Mouse (Mus musculus) hindbrain, postnatal 0 days (tissue): Measurements from ENCODE around the gene 5730596B20Rik. TPM values are rescaled to one million over a fixed set of nuclear protein-coding genes. Genes with fewer than 3 reads are reported as not detected.

ENCODE experiments used
- ATAC-seq: fragments of 200-750 bp; cut with Nextera tagmentation; 2 replicates; pipeline ENCODE4 v1.8.0; 2017; ENCODE audit warnings: mild to moderate bottlenecking, moderate TSS enrichment, moderate library complexity
- DNase-seq: peaks from one replicate; pipeline ENCODE4 v3.0.0-alpha.2; 2015; ENCODE audit warnings: low spot score
- H3K27ac ChIP-seq: fragments of 300-500 bp; sonication (generic); 2 replicates; pipeline ENCODE4 v1.5.1; 2014; ENCODE audit warnings: mild to moderate bottlenecking
- H3K27me3 ChIP-seq: fragments of 300-500 bp; sonication (generic); 2 replicates; pipeline ENCODE4 v1.6.1; 2014; ENCODE audit warnings: low read length, mixed read lengths; ENCODE audit not compliant: insufficient read depth
- H3K36me3 ChIP-seq: fragments of 300-500 bp; sonication (generic); 2 replicates; pipeline ENCODE4 v1.6.1; 2014; ENCODE audit warnings: low read length, mixed read lengths; ENCODE audit not compliant: insufficient read depth
- H3K4me1 ChIP-seq: fragments of 300-500 bp; sonication (generic); 2 replicates; pipeline ENCODE4 v1.6.1; 2014; ENCODE audit warnings: antibody characterized with exemption, low read length, mixed read lengths; ENCODE audit not compliant: insufficient read depth
- H3K4me2 ChIP-seq: fragments of 300-500 bp; sonication (generic); 2 replicates; pipeline ENCODE4 v1.6.1; 2014; ENCODE audit warnings: low read depth, mild to moderate bottlenecking, low read length, moderate library complexity, mixed read lengths
- H3K4me3 ChIP-seq: fragments of 300-500 bp; sonication (generic); 2 replicates; pipeline ENCODE4 v1.5.1; 2014; ENCODE audit warnings: low read length
- H3K9ac ChIP-seq: fragments of 300-500 bp; sonication (generic); replicated peaks from 2 replicates; pipeline ENCODE4 v1.6.1; 2014; ENCODE audit warnings: mild to moderate bottlenecking, low read length, moderate library complexity, mixed read lengths
- H3K9me3 ChIP-seq: fragments of 300-500 bp; sonication (generic); 2 replicates; pipeline ENCODE4 v1.6.1; 2016; ENCODE audit warnings: low read length, mixed read lengths
- CTCF ChIP-seq: IDR thresholded peaks from 2 replicates; pipeline ENCODE4 v1.5.1; 2016; ENCODE audit warnings: antibody characterized with exemption, control low read depth, low read depth
- WGBS: fragments of 180-500 bp; shearing (Covaris S2); extraction: QIAGEN DNeasy Blood & Tissue Kit; methylation state at CpG from one replicate; pipeline ENCODE4 v1.1.7; 2014; 5-methylcytosine and 5-hydroxymethylcytosine counted together
- polyA plus RNA-seq: library from polyadenylated mRNA; unstranded; fragments of >200 nt; fragmentation: Nextera tagmentation; extraction: Ambion mirVana; gene quantifications from 2 replicates; pipeline ENCODE4 v1.2.1, GENCODE M21; 2015
- total RNA-seq: library from RNA; depleted of rRNA; stranded (reverse); fragments of >200 nt; gene quantifications from 2 replicates; pipeline ENCODE4 v1.2.3, GENCODE M21; 2014

Gene 5730596B20Rik
- total and polyA plus RNA-seq, 2 experiments from 2014 or later = 1.2 to 1.5 TPM

GRCm38 (mm10) chr6:52208868-52209684, 31.8 kb downstream of the 5730596B20Rik start:
- ATAC-seq = no peak
- H3K4me1 ChIP-seq = no peaks in the 10 kb centered on the region

GRCm38 (mm10) chr6:52209685-52210046, 32.4 kb downstream of the 5730596B20Rik start:
- no peak for DNase-seq
- Histone ChIP-seq H3K27me3 (peaks cover 86% of the 10 kb centered on the region), H3K9ac (no peak overlapping the region), H3K36me3 (no peaks in the 10 kb centered on the region), H3K4me3 (peak overlapping the region; percentile 2; the same call in 1 of the 2 replicates), H3K4me2 (no peak overlapping the region), H3K9me3 (no peaks in the 10 kb centered on the region), H3K4me1 (no peaks in the 10 kb centered on the region), H3K27ac (no peak overlapping the region)
- no peak for ATAC-seq
- WGBS = 12% methylated on average over 12 of the region's 12 CpGs
- TF ChIP-seq CTCF = no peak

More at GRCm38 (mm10) chr6:52208868-52209684, 31.8 kb downstream of the 5730596B20Rik start:
- DNase-seq = no peak
- Histone ChIP-seq H3K4me2 (peak overlapping the region; percentile 40), H3K4me3 (peak overlapping the region; percentile 18), H3K9ac (no peak overlapping the region), H3K36me3 (no peaks in the 10 kb centered on the region), H3K27ac (no peak overlapping the region), H3K27me3 (peaks cover 86% of the 10 kb centered on the region), H3K9me3 (no peaks in the 10 kb centered on the region)
- no peak for TF ChIP-seq CTCF
- WGBS = 9% methylated on average over 18 of the region's 18 CpGs

GRCm38 (mm10) chr6:52211170-52211935, 34.1 kb downstream of the 5730596B20Rik start:
- ATAC-seq (peak; percentile 50), DNase-seq (peak; percentile 90)
- 1% methylated on average over 37 of the region's 37 CpGs for WGBS
- Histone ChIP-seq H3K9me3 (no peaks in the 10 kb centered on the region), H3K4me2 (peak overlapping the region; percentile 25; the same call in 1 of the 2 replicates), H3K36me3 (no peaks in the 10 kb centered on the region), H3K27me3 (peaks cover 95% of the 10 kb centered on the region), H3K9ac (no peak overlapping the region), H3K4me3 (peak overlapping the region; percentile 6; the same call in 1 of the 2 replicates), H3K4me1 (no peaks in the 10 kb centered on the region), H3K27ac (no peak overlapping the region)
- peak; percentile 77 for TF ChIP-seq CTCF

GRCm38 (mm10) chr6:52211961-52212360, 34.7 kb downstream of the 5730596B20Rik start:
- Histone ChIP-seq H3K9ac (no peak overlapping the region), H3K27ac (no peak overlapping the region), H3K36me3 (no peaks in the 10 kb centered on the region), H3K4me2 (peak overlapping the region; percentile 25; the same call in 1 of the 2 replicates), H3K9me3 (no peaks in the 10 kb centered on the region), H3K27me3 (peaks cover 96% of the 10 kb centered on the region), H3K4me1 (no peaks in the 10 kb centered on the region), H3K4me3 (no peak overlapping the region)
- no peak for TF ChIP-seq CTCF
- DNase-seq (no peak), ATAC-seq (no peak)
- 6% methylated on average over 13 of the region's 13 CpGs for WGBS

- Histone ChIP-seq H3K27me3 (peaks cover 96% of the 10 kb centered on the region), H3K9ac (no peak overlapping the region), H3K4me3 (peak overlapping the region; percentile 11; the same call in 1 of the 2 replicates), H3K27ac (no peak overlapping the region), H3K4me1 (no peaks in the 10 kb centered on the region), H3K36me3 (no peaks in the 10 kb centered on the region), H3K9me3 (no peaks in the 10 kb centered on the region), H3K4me2 (no peak overlapping the region)
- no peak for TF ChIP-seq CTCF
- no peak for ATAC-seq
- WGBS = 6% methylated on average over 22 of the region's 22 CpGs
- no peak for DNase-seq
Measured at GRCm38 (mm10) chr6:52212556-52213118, 35.3 kb downstream of the 5730596B20Rik start.

- WGBS = 11% methylated on average over 38 of the region's 38 CpGs
- H3K9me3 ChIP-seq = no peaks in the 10 kb centered on the region
- ATAC-seq (no peak), DNase-seq (no peak)
- no peaks in the 10 kb centered on the region for H3K4me1 ChIP-seq
- H3K27ac ChIP-seq = no peak within 1 kb of the TSS
- no peak within 1 kb of the TSS for H3K4me2 ChIP-seq
- no peak for TF ChIP-seq CTCF
- no peak within 1 kb of the TSS for H3K9ac ChIP-seq
- H3K27me3 ChIP-seq = peaks cover 98% of the 10 kb centered on the region
- H3K36me3 ChIP-seq = no peaks in the 10 kb centered on the region
- peak within 1 kb of the TSS; percentile 11; the same call in 1 of the 2 replicates for H3K4me3 ChIP-seq
Measured at GRCm38 (mm10) chr6:52213119-52213986, 36.1 kb downstream of the 5730596B20Rik start, which contains the start of the genes Hoxa3 and Gm28308. TSS of gene Hoxa3 (minus strand) at chr6:52213336. TSS of gene Gm28308 (minus strand) at chr6:52213339.
